Mouse (Mus musculus): ENCODE data around the gene Fam118a. TPM values are rescaled to one million over a fixed set of nuclear protein-coding genes. Genes with fewer than 3 reads are reported as not detected.

Fam118a gene
- polyA plus RNA-seq, 1 experiment: 16.8 TPM

DNA sequence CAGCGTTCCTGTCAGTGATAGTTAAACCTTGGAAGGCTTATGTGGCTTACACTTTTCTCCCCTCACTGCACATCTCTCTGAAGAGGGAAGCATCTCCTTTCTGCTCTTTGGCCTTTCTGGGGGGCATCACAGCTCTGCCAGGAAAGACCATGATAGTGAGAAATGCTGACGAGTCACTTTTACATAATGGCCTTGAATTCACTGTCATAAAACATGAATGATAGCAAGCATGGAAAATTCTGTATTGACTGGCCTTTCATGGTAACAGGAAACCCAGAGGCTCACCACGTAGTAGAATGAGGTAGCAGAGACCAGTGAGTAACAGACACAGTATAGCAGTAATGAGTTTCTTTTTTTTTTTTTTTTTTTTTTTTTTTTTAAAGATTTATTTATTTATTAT lies 25.4 kb downstream of the Fam118a start:
- WGBS: 83% methylated on average over 3 of the region's 3 CpGs
- DNase-seq (ENCODE audit: low read depth, low spot score): no peak

DNA sequence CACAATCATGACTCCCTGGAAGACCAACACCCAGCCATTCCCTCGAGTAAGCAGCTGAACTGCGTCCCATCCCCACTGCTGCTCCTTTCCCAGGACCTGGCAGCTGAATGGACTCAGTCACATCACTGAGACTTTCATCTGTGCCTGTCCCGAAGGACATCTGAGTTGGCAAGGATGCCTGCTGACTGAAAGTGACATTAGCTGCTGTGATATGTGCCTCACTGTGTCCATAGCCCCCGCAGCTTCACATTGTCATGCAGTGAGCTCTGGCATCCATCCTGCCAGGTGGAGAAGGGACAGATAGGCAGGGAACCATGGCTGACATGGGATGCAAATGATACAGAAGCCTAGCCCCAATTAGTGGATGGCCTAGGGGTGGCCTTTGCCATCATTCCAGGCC lies 26.4 kb downstream of the Fam118a start:
- 83% methylated on average over 4 of the region's 4 CpGs for WGBS

DNA sequence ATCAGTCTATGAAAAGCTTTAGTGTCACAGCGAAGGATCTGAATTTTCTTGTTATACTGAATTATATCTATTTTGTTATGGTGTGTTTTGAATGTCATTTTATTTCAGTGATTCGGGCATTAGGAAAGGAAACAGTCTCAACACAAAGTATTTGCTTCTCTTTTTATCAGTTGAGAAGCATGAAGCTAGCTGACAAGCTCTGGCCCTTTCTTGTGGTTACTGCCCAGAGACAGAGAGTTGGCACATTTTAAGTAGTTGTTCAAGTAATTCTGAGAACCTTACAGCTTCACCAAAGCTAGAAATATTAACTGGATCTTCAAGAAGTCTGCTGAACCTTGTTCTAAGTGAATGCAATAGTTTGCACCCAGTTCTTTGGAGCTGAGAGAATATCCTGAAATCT lies 34.7 kb downstream of the Fam118a start:
- no peak for DNase-seq (ENCODE audit: low read depth, low spot score)
- 93% methylated on average over 2 of the region's 2 CpGs for WGBS

More for the DNA sequence above, 26.4 kb downstream of the Fam118a start:
- no peak for DNase-seq (ENCODE audit: low read depth, low spot score)

DNA sequence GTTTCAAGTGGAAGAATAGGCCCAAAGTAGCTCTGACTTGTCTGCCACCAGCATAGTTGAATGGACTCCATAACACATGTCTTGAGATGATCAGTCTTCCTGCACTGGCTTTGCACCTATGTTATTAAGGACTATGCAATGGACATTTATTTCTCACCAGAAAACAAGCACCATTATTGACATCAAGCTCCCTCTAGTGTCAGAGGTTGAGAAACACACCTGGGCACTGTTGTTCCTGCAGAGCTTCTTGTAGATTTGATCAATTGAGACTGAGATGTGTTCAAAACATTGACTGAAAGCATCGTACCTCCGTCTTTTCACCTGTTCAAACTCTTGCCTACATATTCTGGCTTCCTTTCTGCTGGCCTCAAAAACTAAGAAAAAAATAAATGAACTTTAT lies 41.8 kb downstream of the Fam118a start:
- peak; percentile 29 for DNase-seq (ENCODE audit: low read depth, low spot score)
- 18% methylated on average over 2 of the region's 2 CpGs for WGBS

DNA sequence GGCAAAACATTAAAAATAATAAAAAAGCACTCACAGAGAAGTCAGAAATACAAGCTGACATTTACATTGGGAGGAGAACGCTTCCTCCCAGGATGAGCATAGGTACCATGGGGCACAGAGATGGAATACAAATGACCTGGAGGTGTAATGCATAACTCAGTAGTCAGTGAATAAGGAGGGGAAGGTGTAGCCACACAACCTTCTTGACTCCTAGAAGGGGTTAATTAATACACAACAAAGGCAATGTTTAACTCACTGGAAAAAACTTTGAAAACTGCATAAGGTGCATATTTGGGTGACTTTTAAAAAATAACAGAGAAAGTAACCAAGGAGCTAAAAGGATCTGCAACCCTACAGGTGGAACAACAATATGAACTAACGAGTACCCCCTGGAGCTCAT lies 43.9 kb downstream of the Fam118a start:
- DNase-seq (ENCODE audit: low read depth, low spot score): no peak

DNA sequence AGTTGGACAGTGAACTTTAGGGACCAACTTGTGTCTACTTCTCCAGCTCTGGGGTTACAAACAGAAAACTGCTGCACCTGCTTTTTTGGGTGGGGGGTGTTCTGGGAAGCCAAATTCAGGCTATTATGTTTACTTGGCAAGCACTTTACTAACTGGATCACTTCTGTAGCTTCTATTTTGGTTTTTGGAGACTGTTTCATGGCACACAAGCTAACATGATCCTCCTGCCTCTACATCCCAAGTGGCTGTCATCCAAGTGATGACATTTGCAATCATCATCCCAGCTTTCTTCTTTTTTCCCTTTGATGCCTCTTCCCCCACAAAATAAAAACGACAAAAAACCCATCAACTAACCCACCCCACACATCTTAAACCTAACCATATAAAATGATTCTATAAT lies 56.9 kb downstream of the Fam118a start:
- no peak for DNase-seq (ENCODE audit: low read depth, low spot score)
- WGBS: 51% methylated on average over 1 of the region's 1 CpGs

More for the DNA sequence above, 43.9 kb downstream of the Fam118a start:
- WGBS: 96% methylated on average over 2 of the region's 2 CpGs

Other genes starting within 250 kb of the Fam118a start
- 4.4 and 8.8 TPM in 2 replicates for gene Phf21b, start 172.9 kb upstream of the Fam118a start, polyA plus RNA-seq (2012; rRNA removed)
- 0.16 and 0.29 TPM in 2 replicates for gene Gm29666, start 108.9 kb upstream of the Fam118a start, polyA plus RNA-seq (2012; rRNA removed)
- 11.1 and 12.0 TPM in 2 replicates for gene Nup50, start 105.5 kb upstream of the Fam118a start, polyA plus RNA-seq (2012; rRNA removed)
- gene 5031439G07Rik, start 40.4 kb upstream of the Fam118a start, polyA plus RNA-seq (2012; rRNA removed): 11.0 and 11.1 TPM in 2 replicates
- 1.3 and 2.1 TPM in 2 replicates for gene Upk3a, start 11.8 kb upstream of the Fam118a start, polyA plus RNA-seq (2012; rRNA removed)
- 0.52 TPM in 1 of 2 replicates, not detected in the other for gene Smc1b, start 103.0 kb downstream of the Fam118a start, polyA plus RNA-seq (2012; rRNA removed)
- not detected in 2 replicates for gene Ribc2, start 103.1 kb downstream of the Fam118a start, polyA plus RNA-seq (2012; rRNA removed)
- gene Fbln1, start 177.0 kb downstream of the Fam118a start, polyA plus RNA-seq (2012; rRNA removed): 85.1 and 164 TPM in 2 replicates